Mouse (Mus musculus): ENCODE data around the gene Pla2g2e. TPM values are rescaled to one million over a fixed set of nuclear protein-coding genes. Genes with fewer than 3 reads are reported as not detected.

Gene Pla2g2e
- total RNA-seq, 2 experiments from 2014 or later: not detected

Other genes starting within 250 kb of the Pla2g2e start
- gene Vwa5b1, start 242.1 kb upstream of the Pla2g2e start, total RNA-seq (2021): 1 to 10 TPM; 4.5 to 7.0 TPM
- gene Pla2g2c, start 153.2 kb upstream of the Pla2g2e start, total RNA-seq (2021): under 1 TPM in 1 of 2 experiments, not detected in 1; 0.25 TPM
- gene Ubxn10, start 140.8 kb upstream of the Pla2g2e start, total RNA-seq (2021): 1 to 10 TPM in 1 of 2 experiments, under 1 TPM in 1; 0.98 to 1.5 TPM
- gene Pla2g2f, start 120.3 kb upstream of the Pla2g2e start, total RNA-seq (2021): not detected
- under 1 TPM; 0.28 to 0.48 TPM for gene Pla2g2d, start 102.2 kb upstream of the Pla2g2e start, total RNA-seq (2021)
- 1 to 10 TPM; 7.0 to 7.9 TPM for gene Pla2g5, start 14.5 kb upstream of the Pla2g2e start, total RNA-seq (2021)
- gene Gm13030, start 4.0 kb upstream of the Pla2g2e start, total RNA-seq (2021): not detected
- 10 to 100 TPM; 19.2 to 21.6 TPM for gene Otud3, start 36.0 kb downstream of the Pla2g2e start, total RNA-seq (2021)
- gene Rnf186, start 89.2 kb downstream of the Pla2g2e start, total RNA-seq (2021): not detected
- 1 to 10 TPM; 2.2 to 3.7 TPM for gene Tmco4, start 94.9 kb downstream of the Pla2g2e start, total RNA-seq (2021)
- 1 to 10 TPM; 6.4 to 6.6 TPM for gene Htr6, start 197.6 kb downstream of the Pla2g2e start, total RNA-seq (2021)
- gene Nbl1, start 215.1 kb downstream of the Pla2g2e start, total RNA-seq (2021): 10 to 100 TPM; 65.9 to 78.4 TPM

Data from left cerebral cortex, postnatal 25 days (tissue).